Mouse (Mus musculus) granulocyte monocyte progenitor cell, adult 5-6 weeks (primary cell): Measurements from ENCODE around the gene Gpc4. TPM values are rescaled to one million over a fixed set of nuclear protein-coding genes. Genes with fewer than 3 reads are reported as not detected.
A peak's percentile ranks its signal among the peaks of the same experiment; 100 is the strongest.

Source experiments
- ATAC-seq: replicated peaks from 2 replicates; pipeline ENCODE4 v1.8.0; 2016; ENCODE audit warnings: mild to moderate bottlenecking, moderate TSS enrichment, inconsistent platforms; ENCODE audit not compliant: poor library complexity, severe bottlenecking
- total RNA-seq, 2 experiments: library from RNA; stranded (forward) in 1 of 2; stranded (reverse) in 1 of 2; fragments of 200-712, 200-1000 nt in 1 of 2; fragments of >200 nt in 1 of 2; fragmentation: Nextera tagmentation in 1 of 2; gene quantifications; 2 replicates each; pipeline ENCODE4 v1.2.3; 2014 to 2017

Gene Gpc4
- total RNA-seq (2014; fragmentation: Nextera tagmentation) (not detected in 2 replicates), total RNA-seq (2017) (not detected in 2 replicates)

DNA sequence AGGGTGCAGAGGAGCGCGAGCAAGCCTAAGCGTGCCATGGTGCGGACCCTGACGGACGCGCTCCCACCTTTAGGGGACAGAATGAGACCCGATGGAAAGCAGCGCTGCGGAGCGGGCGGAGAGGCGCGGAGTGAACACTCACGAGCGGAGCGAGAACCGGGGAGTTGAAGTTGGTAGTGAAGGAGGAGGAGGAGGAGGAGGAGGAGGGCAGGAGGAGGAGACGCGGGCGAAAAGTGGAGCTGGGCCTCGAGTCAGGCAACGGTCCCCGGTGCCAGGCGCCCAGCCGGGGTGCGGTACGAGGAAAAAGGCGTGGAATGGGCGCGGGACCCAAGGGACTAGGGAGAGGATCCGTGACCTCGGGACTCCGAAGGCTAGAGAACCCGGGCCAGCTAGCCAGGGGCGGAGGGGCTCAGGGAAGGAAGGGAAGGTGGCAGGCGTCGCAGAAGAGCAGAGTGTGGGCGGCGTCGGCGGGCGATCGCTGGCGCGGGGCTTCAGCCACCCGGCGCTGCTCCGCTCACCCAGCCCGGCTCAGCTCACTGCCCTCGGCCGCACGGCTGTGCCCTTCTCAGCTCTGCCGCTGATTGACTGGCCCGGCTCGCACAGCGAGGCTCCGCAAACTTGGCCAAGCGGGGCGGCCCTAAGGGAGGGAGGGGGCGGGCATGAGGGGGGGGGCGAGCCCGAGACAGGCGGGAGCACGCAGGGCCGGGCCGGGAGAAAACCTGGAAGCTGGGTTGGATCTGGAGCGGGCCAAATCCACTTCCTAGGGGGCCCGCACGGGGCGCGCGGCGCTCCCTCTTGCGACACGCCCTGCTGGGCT lies at the start of gene Gpc4:
TSS of gene Gpc4 (minus strand) at position 515 of the 817 bp plus-strand sequence.
- ATAC-seq = peak; percentile 89

DNA sequence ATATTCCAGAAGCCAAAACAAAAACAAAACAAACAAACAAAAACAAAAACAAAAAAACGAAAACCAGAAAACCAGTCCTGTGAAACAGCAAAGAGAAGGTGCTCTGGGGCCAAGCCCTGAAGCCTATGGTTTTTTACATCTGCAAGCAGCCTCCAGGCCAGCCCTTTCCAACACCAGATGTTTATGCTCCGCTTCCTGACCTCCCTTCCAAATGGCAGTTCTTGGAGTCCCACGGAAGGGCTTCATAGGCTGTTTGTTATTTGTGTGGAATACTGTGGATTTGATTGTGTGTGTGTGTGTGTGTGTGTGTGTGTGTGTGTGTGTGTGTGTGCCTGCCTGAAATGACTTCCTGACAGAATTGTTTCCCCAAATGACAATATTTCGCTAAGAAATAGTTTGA lies 47.8 kb upstream of the Gpc4 start:
- no peak for ATAC-seq

DNA sequence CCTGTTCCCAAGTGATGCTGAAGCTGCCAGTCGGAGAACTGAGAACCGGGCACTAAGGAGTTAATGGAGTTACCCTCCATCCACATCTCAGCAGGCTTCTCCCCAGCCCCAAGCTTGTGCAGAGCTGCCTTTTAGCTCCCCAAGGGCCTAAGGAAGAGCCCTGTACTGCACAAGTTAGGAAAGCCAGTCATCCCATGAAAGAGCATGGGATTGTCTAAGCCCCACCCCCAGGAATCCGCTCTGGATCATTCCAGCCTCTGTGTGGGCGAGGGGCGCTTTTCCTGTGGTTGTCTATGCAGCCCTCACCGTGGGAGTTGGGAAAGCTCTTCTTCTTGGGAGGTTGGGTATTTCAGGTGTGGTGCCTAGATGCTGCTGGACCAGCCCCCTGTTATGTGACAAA lies 34.8 kb upstream of the Gpc4 start:
- ATAC-seq = no peak

DNA sequence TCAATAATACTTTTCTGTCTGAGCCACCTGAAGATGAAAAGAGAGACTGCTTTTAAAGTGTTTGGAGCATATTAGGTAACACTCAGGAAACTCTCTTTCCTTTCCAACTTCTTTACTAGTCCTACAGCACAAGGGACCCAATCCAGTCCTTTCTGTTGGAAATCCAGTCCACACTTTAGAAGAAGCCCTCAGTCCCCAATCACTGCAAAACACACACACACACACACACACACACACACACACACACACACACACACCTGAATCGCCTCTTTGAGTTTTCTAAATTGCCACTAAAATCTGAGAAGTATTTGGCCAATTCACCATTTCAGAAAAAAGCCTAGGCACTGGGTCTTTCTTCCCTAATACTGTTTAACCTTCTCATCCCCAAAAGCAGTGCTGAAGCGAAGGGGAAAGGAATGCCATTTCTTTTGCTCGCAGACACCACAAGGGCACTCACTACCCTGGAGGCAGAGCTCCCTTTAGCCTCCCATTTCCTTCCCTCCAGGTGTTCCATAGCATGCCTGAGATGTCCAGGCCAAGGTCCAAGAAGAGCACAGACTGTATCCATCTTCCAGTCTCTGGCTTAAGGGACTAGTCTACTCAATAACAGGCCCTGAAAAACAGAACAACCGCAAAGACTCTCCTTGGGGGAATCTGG lies 28.4 kb upstream of the Gpc4 start:
- ATAC-seq = no peak

DNA sequence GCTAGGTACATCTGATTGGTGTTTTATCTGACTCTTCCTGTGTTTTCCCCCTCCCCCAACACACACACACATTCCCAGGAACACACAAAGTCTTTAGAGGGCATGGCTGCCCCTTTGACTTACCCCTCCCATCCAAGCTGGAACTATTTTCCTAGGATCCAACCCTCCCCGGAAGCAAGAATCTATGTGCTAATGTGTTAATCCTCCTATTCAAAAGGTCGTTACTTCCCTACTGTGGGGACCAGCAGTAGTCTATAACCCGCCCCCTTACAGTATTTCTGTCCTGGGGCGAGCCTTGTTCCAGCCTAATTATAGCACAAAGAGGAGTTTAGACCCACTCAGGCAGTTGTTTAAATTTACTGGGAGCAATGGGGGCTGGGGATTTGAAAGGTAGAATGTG lies 24.0 kb upstream of the Gpc4 start:
- no peak for ATAC-seq

DNA sequence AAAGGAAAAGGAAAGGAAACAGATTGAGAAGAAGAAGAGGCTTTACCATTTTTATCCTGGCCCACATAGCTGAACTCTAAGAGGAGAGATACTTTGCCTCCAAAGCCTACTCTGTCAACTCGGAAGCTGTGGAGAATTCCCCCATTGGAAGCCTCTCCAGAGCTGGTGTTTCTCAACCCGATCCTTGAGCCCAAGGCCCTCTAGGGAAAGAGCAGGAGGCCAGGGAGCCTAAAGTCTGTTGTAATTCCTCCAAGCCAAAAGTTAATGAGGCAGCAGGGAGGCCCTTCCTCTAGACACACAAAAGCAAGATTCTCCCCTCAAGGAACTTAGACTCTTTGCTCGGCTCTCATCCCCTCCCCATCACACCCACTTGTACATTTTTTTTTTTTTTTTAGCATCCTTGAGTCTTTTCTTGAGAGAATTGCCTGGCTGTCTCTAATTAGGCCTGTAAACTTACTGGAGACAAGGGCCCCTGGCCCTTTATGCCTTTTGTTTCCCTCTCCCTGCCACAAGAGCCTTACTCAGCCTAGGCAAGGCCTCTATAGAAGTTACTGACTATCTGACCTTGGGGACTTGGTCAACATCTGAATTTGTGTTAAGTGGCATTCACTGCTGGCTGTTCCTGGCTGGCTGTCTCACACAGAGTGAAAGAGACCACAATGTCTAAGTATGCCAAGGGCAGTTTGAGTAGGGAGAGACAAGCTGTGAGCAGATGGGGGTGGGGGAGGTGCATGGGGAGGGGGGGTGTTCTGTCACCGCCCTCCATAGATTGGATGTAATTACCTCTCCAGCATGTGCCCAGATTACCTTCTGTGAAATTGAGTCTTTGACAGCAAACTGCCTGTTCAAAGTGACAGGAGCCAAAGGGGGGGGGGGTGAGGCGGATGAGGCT lies 18.7 kb upstream of the Gpc4 start:
- ATAC-seq = no peak

DNA sequence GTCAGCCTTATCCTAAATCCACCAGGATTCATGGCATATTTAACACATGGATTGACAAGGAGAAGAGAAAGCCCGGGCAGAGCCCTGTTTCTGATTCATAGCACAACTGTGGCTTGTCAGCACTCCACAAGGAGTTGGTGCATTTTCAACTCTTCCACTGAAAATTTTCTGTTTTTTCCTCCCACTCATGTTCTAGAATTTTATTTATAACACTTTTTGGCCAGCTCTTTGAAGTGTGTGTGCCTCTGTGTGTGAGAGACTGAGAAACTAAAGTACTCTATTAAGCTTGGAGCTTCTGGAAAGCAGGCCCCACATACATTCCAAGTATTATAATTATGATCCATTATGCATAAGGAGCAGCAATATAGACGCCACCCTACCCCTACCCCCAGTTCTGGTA lies 16.3 kb upstream of the Gpc4 start:
- ATAC-seq = no peak

DNA sequence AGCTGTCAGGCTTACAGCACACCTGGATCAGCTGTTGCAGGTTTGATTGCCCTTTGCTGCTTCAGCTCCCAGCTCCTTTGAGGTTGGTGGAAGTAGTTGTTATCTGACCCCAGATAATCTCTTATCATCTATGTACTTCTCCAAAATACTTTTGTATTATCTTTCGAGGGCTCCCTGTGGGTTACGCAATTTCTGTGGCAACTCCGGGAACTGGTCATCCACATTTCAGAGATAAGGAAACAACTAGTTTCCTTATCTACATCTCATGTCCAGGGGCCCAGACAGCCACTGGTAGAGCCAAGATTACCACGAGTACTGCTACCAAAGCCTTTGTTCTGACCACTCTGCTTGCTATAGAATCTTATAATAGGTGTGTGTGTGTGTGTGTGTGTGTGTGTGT lies 12.0 kb upstream of the Gpc4 start:
- no peak; the same call in 1 of the 2 replicates for ATAC-seq

DNA sequence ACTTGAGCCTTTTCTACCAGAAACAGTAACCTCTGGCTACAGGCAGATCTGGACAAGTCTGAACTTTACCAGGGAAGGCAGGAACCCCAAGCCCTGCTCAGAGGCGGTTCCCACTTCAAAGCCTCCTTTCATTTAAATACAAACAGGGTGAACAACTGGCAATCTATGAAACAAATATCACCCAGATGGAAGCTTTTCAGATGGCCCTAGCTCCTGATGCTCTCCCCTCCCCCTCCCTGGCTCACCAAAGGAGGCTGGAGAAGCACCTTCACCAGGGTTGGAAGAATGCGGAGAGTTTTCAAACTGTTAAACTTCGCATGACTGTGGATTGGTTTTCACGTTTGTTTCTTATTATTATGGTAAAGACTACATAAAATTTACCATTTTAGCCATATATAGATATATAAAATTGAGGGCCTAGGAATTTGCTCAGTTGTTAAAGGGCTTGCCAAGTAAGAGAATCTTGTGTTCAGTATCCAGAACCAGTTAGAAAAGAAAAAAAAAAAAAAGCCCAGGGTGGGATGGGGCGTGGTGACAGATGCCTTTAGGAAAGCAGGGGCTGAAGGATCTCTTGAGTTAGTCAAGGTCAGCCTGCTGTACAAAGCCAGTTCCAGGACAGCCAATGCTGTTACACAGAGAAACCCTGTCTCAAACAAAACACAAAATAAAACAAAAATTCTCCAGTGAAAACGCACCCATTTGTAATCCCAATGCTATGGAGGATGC lies 2.6 kb upstream of the Gpc4 start:
- no peak for ATAC-seq

DNA sequence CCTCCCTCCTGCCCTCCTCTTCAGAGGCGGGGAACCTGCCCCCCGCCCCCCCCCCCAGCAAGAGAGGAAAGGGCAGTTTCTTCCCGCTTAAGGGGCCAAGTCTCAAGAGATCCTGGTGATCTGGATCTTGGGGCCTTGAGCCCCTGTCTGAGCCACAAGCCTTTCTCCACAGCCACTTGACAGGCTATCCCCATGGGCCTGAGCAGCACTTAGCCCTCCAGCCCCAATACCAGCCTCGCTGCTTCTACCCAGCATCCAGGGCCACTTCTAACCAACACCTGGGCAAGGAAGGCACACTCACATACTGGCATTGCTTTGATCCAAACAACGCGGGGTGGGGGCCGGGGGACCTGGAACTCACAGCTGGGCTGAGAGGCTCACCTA lies 495 bp upstream of the Gpc4 start:
- no peak for ATAC-seq

DNA sequence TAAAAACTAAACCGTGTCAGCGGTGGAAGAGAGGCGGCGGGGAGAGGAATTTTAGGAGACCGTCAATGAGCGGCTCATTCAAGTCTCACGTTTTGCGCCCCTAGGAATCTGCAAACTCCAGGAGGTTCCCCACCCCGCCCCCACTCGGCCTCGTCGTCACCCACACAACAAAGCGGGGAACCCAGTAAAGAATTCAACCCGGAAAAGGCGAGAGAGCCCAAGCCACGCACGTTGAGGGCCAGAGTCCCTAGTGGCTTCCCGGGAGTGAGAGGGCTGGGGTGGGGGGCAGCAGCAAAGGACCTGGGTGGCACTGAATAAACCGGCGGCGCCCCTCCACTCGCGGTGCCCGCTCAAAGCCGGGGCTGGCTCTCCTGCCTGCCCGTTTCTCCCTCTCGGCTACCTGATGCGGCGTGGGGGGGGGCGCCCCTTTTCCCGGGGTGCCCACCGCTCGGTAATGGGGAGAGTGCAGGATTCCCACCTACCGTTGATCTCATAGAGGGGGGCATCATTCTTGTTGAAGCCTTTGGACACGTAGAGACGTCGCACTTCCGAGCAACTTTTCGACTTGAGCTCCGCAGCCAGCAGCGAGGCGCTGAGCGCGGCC lies 816 bp downstream of the Gpc4 start:
- no peak for ATAC-seq

DNA sequence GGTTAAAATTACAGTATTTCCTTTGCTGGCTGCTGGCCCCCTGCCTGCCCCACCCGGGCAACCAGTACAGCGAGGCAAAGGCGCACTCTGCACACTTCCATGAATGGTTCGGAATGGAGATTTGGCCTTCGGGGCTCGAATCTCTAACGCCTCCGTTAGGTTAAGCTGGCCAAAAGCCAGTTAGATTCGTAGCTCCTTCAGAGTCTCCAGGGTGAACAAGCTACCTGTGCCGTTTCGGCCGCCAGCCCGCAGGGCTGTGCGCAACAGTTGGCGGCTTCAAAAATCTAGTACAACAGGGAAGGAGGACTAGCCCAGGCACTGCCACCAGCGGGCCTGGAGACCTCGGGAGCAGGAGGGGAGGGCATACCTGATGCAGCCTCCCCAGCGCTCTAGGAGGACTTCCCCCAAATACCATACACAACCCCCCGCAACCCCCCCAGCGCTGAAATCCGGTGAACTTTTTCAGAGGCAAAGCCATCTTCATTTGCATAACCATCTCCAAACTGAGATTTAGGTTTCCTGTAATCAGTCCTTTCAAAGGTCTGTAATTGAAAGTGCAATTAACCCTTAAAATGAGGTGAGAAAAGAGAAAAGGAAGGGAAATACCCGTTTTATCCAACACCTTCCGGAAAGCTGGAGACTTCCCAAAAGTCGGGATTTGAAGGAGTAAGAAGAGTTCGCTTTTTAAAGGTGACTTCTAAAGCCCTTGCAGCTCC lies 1.5 kb downstream of the Gpc4 start:
- ATAC-seq = no peak

DNA sequence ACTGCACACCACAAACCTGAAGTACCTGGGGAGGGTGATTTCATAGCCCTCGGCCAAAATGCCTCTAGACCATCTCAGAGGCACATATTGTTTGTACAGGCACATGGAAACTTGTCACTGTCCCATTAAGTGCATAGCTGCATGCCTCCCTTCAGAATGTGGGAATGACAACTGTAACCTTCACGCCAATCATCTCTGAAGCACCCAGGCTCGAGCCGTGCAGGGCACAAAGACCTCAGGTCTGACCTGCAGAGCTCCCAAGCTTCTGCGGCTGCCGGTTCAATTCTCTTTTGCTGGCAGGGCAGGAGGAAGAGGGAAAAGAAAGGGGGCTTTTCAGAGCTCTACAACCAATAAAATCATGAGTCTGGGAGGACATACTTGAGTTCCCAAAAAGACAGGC lies 2.3 kb downstream of the Gpc4 start:
- ATAC-seq = no peak

DNA sequence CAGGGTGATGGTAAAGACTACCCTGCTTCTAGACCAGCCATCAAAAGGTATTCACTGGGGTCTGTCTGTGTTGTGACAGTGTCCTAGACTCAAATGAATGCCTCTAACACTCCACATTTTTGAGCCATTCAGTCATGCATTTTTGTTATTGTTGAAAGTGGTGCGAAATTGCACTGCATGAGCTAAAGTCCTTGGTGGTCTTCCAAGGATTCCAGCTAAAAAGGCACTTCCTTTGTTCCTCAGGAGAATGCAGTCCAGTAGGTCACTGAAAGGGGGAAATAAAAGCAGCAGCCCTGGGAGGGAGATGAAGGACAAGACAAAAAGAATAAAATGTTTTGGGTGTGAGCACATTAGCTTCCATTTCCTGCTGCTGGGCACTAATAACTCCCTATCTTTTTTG lies 2.8 kb downstream of the Gpc4 start:
- ATAC-seq = no peak

DNA sequence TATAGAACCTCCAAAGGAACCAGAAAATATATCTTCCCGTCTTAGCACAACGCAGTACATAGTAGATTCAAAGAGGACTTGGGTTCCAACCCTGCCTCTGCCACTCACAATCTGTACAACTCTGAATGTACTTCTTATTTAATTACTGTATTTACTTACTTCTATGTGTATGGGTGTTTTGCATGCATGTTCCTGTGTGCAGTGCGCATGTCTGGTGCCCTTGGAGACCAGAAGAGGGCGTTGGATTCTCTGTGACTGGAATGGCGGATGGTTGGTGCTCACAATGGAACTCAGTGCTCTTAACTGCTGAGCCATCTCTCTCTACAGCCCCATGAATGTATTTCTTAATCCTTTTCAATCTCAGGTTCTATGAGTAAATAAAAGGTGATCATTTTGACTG lies 5.4 kb downstream of the Gpc4 start:
- ATAC-seq = no peak

DNA sequence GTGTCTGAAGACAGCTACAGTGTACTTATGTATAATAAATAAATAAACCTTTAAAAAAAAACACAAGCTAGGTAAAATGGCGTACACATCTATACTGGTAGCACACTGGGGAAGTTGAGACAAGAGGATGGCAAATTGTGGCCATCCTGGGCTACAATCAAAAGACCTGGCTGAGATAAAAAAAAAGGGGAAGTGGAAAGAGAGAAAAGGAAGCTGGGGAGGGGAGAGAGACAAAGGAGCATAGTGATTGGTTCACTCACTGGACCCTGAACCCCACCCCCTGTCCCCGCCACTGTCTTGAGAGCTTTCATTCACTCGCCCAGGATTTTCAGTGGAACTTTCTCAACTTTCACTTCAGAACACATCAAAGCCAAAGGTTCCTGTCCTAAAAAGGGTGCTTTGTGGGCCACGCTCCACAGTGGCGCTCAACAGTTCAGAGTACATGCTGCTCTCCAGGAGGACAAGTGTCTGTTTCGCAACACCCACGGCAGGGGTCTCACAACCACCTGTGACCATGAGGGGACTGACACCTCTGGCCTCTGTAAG lies 9.6 kb downstream of the Gpc4 start:
- peak; percentile 53 for ATAC-seq

DNA sequence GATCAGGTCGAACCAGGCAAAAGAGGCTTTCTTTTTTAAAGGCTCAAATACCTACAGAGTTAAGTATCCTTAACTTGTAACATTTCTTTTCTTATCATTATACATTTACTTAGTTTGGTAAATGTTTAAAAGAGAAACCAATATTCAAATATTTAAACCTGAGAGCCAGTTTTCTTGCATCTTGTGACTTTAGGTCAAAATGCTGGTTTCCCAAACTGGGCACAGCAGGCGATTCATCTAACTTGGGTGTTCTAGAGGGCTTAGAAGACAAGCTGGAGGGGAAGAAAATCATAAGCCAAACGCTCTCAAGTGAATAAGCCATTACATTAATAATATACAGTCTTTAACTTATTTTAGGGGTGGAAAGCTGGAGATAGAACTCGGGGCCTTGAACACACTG lies 10.2 kb downstream of the Gpc4 start:
- no peak for ATAC-seq

DNA sequence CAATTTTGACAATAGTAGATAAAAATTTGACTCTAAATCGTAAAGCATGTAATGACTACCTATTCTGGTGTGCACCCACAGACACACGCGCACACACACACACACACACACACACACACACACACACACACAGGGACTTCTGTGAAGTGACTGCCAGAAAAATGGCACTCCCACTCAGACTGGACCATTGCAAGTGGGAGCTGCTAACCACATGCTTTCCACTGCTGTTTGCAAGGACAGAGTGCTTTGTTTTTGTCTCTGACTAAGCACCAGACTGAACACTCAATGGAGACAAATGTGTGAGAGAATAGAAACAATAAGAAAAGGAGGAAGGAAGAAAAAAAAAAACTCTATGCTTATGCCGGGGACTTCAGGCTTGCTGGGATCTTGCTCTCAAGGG lies 11.6 kb downstream of the Gpc4 start:
- ATAC-seq = no peak

DNA sequence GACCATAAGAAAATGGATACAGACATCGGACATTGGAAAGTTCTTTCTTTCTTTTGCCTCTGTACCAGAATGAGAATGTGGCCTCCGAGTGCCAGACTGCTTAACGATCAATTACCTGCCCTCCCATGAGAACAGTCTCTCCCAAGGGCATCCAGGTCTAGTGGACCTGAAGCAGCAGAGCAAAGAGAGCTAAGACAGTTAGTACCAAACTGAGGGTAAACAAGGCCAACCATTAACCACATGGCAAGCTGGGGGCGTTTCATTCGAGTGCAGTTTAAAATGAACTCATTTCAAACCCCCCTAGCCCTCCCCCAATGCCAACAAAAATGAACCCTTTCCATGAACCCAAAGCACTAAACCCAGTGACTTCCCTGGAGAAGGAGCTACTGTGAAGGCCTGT lies 12.1 kb downstream of the Gpc4 start:
- ATAC-seq = no peak
